ENCODE assay signal across 12 mouse cellular contexts in the genomic region with DNA sequence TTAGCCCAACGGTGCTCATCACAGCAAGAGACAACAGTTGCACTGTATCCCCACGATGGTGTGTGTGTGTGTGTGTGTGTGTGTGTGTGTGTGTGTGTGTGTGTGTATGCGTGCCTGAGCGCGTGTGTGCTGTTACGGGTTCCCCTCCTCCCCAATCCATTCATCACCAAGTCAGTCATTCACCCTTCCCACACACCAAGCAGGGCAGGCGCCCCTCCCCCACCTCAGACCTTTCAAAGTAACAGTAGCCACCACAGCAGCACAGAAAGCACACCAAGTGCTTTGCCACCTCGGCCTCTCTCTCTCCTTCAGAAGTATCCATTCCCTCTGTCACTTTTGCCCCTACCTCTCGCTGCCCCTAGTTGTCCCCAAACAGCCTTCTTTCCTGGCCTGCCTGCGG. TPM values are rescaled to one million over a fixed set of nuclear protein-coding genes. Genes with fewer than 3 reads are reported as not detected.
DNase-seq lines count a peak whose midpoint lies in the region; ATAC-seq and TF ChIP-seq lines count a peak whose summit lies in the region.
"Had no signal": no experiment of that assay in that cellular context is flagged by ENCODE, and none has a peak within 500 bp of the region (broad histone marks: within the 10 kb centered on the region; RNA-seq: fewer than 3 reads in every experiment).

No protein-coding gene starts in this region.

- no peak for TF ChIP-seq EP300 in heart, adult 2 months (IDR thresholded peaks at IDR 0.05; ENCODE audit: insufficient read depth, low read depth, low read length)

- 0 out of 2 replicates have a peak, but pooled peaks have one; percentile 44 for ATAC-seq in forebrain, embryonic 11.5 days (replicated peaks; ENCODE audit: low FRiP score)
- ATAC-seq in forebrain, embryonic 16.5 days = no peak
- no peak for ATAC-seq in midbrain, embryonic 12.5 days (ENCODE audit: low FRiP score, low read depth)
- ATAC-seq in monocyte, adult 5-6 weeks (replicated peaks; ENCODE audit: insufficient number of reproducible peaks, low FRiP score, low TSS enrichment, poor library complexity, severe bottlenecking) = no peak

- intact Hi-C loops in left cerebral cortex, postnatal 14 days (cut with DNase I) = no loop called here
- intact Hi-C loops in heart, adult 2 months (cut with DNase I) = no loop called here

- H3K79me2 ChIP-seq in heart, adult 2 months (replicated peaks; ENCODE audit: control insufficient read depth, insufficient read depth, low read length) = no peaks in the 10 kb centered on the region

- no peak overlapping the region for H3K27ac ChIP-seq in forebrain, embryonic 11.5 days (ENCODE audit: low read depth, low read length)
- H3K27ac ChIP-seq in forebrain, embryonic 16.5 days (ENCODE audit: low read length) = no peak overlapping the region
- H3K27ac ChIP-seq in midbrain, embryonic 12.5 days (replicated peaks) = no peak overlapping the region
- H3K27ac ChIP-seq in heart, adult 2 months = no peak overlapping the region

- 19% methylated on average over 10 of the region's 10 CpGs for WGBS in forebrain, embryonic 11.5 days
- 11% methylated on average over 10 of the region's 10 CpGs for WGBS in forebrain, embryonic 16.5 days
- WGBS in midbrain, embryonic 12.5 days = 18% methylated on average over 10 of the region's 10 CpGs
- WGBS in heart, adult 2 months = 39% methylated on average over 10 of the region's 10 CpGs

- peaks cover 19% of the 10 kb centered on the region; the same call in 1 of the 2 replicates for H3K4me1 ChIP-seq in forebrain, embryonic 11.5 days (replicated peaks; ENCODE audit: control insufficient read depth, insufficient read depth, low read length)
- peaks cover 28% of the 10 kb centered on the region for H3K4me1 ChIP-seq in forebrain, embryonic 16.5 days (replicated peaks; ENCODE audit: control insufficient read depth, insufficient read depth, low read length)
- H3K4me1 ChIP-seq in midbrain, embryonic 12.5 days = peaks cover 31% of the 10 kb centered on the region
- H3K4me1 ChIP-seq in heart, adult 2 months (ENCODE audit: control insufficient read depth, insufficient read depth, low read length) = no peaks in the 10 kb centered on the region

- no peak for TF ChIP-seq CTCF in heart, adult 2 months (IDR thresholded peaks at IDR 0.05)

- H3K4me2 ChIP-seq in forebrain, embryonic 11.5 days (ENCODE audit: low read depth, low read length, severe bottlenecking) = no peak overlapping the region
- H3K4me2 ChIP-seq in forebrain, embryonic 16.5 days (ENCODE audit: low read length) = no peak overlapping the region
- 0 out of 2 replicates have a peak overlapping the region, but pooled peaks have one; percentile 5 for H3K4me2 ChIP-seq in midbrain, embryonic 12.5 days (replicated peaks)
- H3K4me2 ChIP-seq: heart, embryonic 11.5 days had no signal

- no peaks in the 10 kb centered on the region for H3K27me3 ChIP-seq in forebrain, embryonic 11.5 days (ENCODE audit: control insufficient read depth, insufficient read depth, low read length)
- no peaks in the 10 kb centered on the region for H3K27me3 ChIP-seq in forebrain, embryonic 16.5 days (replicated peaks; ENCODE audit: control insufficient read depth, insufficient read depth, low read length)
- H3K27me3 ChIP-seq in midbrain, embryonic 12.5 days = peaks cover 33% of the 10 kb centered on the region
- no peaks in the 10 kb centered on the region; the same call in 1 of the 2 replicates for H3K27me3 ChIP-seq in heart, adult 2 months (ENCODE audit: control insufficient read depth, insufficient read depth, low read length)

- no peaks in the 10 kb centered on the region for H3K9me3 ChIP-seq in forebrain, embryonic 11.5 days (ENCODE audit: control insufficient read depth, low read length)
- H3K9me3 ChIP-seq in forebrain, embryonic 16.5 days (ENCODE audit: control insufficient read depth, low read length) = no peaks in the 10 kb centered on the region
- H3K9me3 ChIP-seq in midbrain, embryonic 12.5 days = no peaks in the 10 kb centered on the region

- no peak overlapping the region for H3K4me3 ChIP-seq in forebrain, embryonic 11.5 days (ENCODE audit: low read depth, low read length)
- no peak overlapping the region for H3K4me3 ChIP-seq in forebrain, embryonic 16.5 days (replicated peaks; ENCODE audit: low read length)
- no peak overlapping the region for H3K4me3 ChIP-seq in midbrain, embryonic 12.5 days
- no peak overlapping the region for H3K4me3 ChIP-seq in heart, adult 2 months
- H3K4me3 ChIP-seq: myocyte had no signal

- no peaks in the 10 kb centered on the region for H3K36me3 ChIP-seq in forebrain, embryonic 11.5 days (ENCODE audit: control insufficient read depth, insufficient read depth, low read length)
- no peaks in the 10 kb centered on the region for H3K36me3 ChIP-seq in forebrain, embryonic 16.5 days (ENCODE audit: control insufficient read depth, insufficient read depth)
- no peaks in the 10 kb centered on the region for H3K36me3 ChIP-seq in midbrain, embryonic 12.5 days
- no peaks in the 10 kb centered on the region for H3K36me3 ChIP-seq in heart, adult 2 months (ENCODE audit: control insufficient read depth, insufficient read depth, low read length)

- no peak for TF ChIP-seq POLR2A in heart, adult 2 months (IDR thresholded peaks at IDR 0.05; ENCODE audit: insufficient read depth, low read depth, low read length)

- H3K9ac ChIP-seq in forebrain, embryonic 11.5 days (ENCODE audit: low read length) = peak overlapping the region; percentile 23; the same call in 1 of the 2 replicates
- H3K9ac ChIP-seq in forebrain, embryonic 16.5 days (replicated peaks; ENCODE audit: low read depth, low read length) = no peak overlapping the region
- H3K9ac ChIP-seq in midbrain, embryonic 12.5 days (replicated peaks) = no peak overlapping the region
- no peak overlapping the region for H3K9ac ChIP-seq in heart, adult 2 months (ENCODE audit: low read depth, low read length)

- DNase-seq in forebrain, embryonic 11.5 days (ENCODE audit: low spot score) = peak; percentile 77
- peak; percentile 70 for DNase-seq in testis, postnatal 10 days (ENCODE audit: low spot score)
- no peak for DNase-seq in testis, postnatal 14 days (ENCODE audit: low spot score)
- DNase-seq in left cerebral cortex, postnatal 14 days (ENCODE audit: low spot score in 2 of 2) = no peak
- no peak for DNase-seq in heart, adult 2 months
- DNase-seq: adrenal gland, postnatal 10 days had no signal

RNA-seq across cellular contexts. Expression of gene Lrp8, which starts 45.8 kb away (rescaled TPM):
- polyA plus RNA-seq in forebrain, embryonic 11.5 days (2014; fragmentation: Nextera tagmentation; extraction: Ambion mirVana) = 33.9 and 36.6 TPM in 2 replicates
- polyA plus RNA-seq in forebrain, embryonic 16.5 days (2015; fragmentation: Nextera tagmentation; extraction: Ambion mirVana) = 70.4 and 71.8 TPM in 2 replicates
- 40.1 and 47.7 TPM in 2 replicates for polyA plus RNA-seq in midbrain, embryonic 12.5 days (2016; fragmentation: Nextera tagmentation; extraction: Ambion mirVana)
- 100 to 1,000 TPM; 123 to 136 TPM for total RNA-seq in left cerebral cortex, postnatal 14 days (2021)
- 0.68 to 3.7 TPM (median 1.2 TPM) in 3 replicates for total RNA-seq in monocyte, adult 5-6 weeks (2017)
- total RNA-seq in heart, adult 2 months (2021) = 1 to 10 TPM in 1 of 2 experiments, under 1 TPM in 1; 0.68 to 1.1 TPM
- 0.97 and 1.0 TPM in 2 replicates for polyA plus RNA-seq in heart, adult 2 months (2012; rRNA removed)
- total RNA-seq: gastrocnemius, adult 8-10 months had no signal

Comparison
In these comparisons a context has a peak if more than half of its experiments do, and no peak if none do; other contexts are left out.
1. DNase-seq: peak in forebrain, embryonic 11.5 days (single experiment) and testis, postnatal 10 days (single experiment); none in testis, postnatal 14 days (single experiment), left cerebral cortex, postnatal 14 days (0 of 2) and heart, adult 2 months (0 of 2).
2. RNA of gene Lrp8, which starts 45.8 kb away (polyA plus RNA-seq): 70.4 to 71.8 TPM in forebrain, embryonic 16.5 days, 40.1 to 47.7 TPM in midbrain, embryonic 12.5 days and 33.9 to 36.6 TPM in forebrain, embryonic 11.5 days; 0.97 to 1.0 TPM in heart, adult 2 months; every median in the first group is over 10 times any median in the second.